Mouse (Mus musculus): ENCODE data around the gene Iqsec3. TPM values are rescaled to one million over a fixed set of nuclear protein-coding genes. Genes with fewer than 3 reads are reported as not detected.
A peak's percentile ranks its signal among the peaks of the same experiment; 100 is the strongest.

Gene Iqsec3
- not detected in 2 replicates for polyA plus RNA-seq (2014; fragmentation: Nextera tagmentation; extraction: Ambion mirVana)

GRCm38 (mm10) chr6:121473093-121473821 lies at the start of gene Iqsec3:
Iqsec3 (minus strand) TSS chr6:121473678.
- no peaks in the 10 kb centered on the region for H3K4me1 ChIP-seq (ENCODE audit: insufficient read depth)
- H3K9ac ChIP-seq: no peak within 1 kb of the TSS
- peak; percentile 97 for DNase-seq
- WGBS: under 1% methylated on average over 65 of the region's 65 CpGs
- ATAC-seq (ENCODE audit: insufficient read depth): peak; percentile 99
- H3K4me2 ChIP-seq: peak within 1 kb of the TSS; percentile 56
- no peaks in the 10 kb centered on the region for H3K9me3 ChIP-seq (ENCODE audit: low read depth, low read length)
- H3K27me3 ChIP-seq (ENCODE audit: insufficient read depth, low read length): peaks cover 26% of the 10 kb centered on the region
- H3K4me3 ChIP-seq (ENCODE audit: low read depth, low read length): peak within 1 kb of the TSS; percentile 26; the same call in 1 of the 2 replicates
- no peak within 1 kb of the TSS for H3K27ac ChIP-seq (ENCODE audit: low read depth)
- TF ChIP-seq CTCF (IDR thresholded peaks at IDR 0.05; ENCODE audit: low read depth): 0 out of 2 replicates have a peak, but pooled peaks have one; percentile 13
- no peaks in the 10 kb centered on the region for H3K36me3 ChIP-seq (ENCODE audit: insufficient read depth)

GRCm38 (mm10) chr6:121522106-121522705 lies 48.7 kb upstream of the Iqsec3 start:
- DNase-seq: no peak
- WGBS: 61% methylated on average over 5 of the region's 5 CpGs
- no peaks in the 10 kb centered on the region for H3K27me3 ChIP-seq (ENCODE audit: insufficient read depth, low read length)

GRCm38 (mm10) chr6:121521030-121521429 lies 47.6 kb upstream of the Iqsec3 start:
- TF ChIP-seq CTCF (IDR thresholded peaks at IDR 0.05; ENCODE audit: low read depth): 0 out of 2 replicates have a peak, but pooled peaks have one; percentile 3
- H3K36me3 ChIP-seq (ENCODE audit: insufficient read depth): no peaks in the 10 kb centered on the region
- 67% methylated on average over 3 of the region's 3 CpGs for WGBS
- no peak overlapping the region for H3K4me2 ChIP-seq
- no peaks in the 10 kb centered on the region for H3K4me1 ChIP-seq (ENCODE audit: insufficient read depth)
- H3K9me3 ChIP-seq (ENCODE audit: low read depth, low read length): no peaks in the 10 kb centered on the region
- H3K27ac ChIP-seq (ENCODE audit: low read depth): no peak overlapping the region
- ATAC-seq (ENCODE audit: insufficient read depth): no peak
- H3K9ac ChIP-seq: no peak overlapping the region
- DNase-seq: no peak
- H3K4me3 ChIP-seq (ENCODE audit: low read depth, low read length): no peak overlapping the region
- H3K27me3 ChIP-seq (ENCODE audit: insufficient read depth, low read length): no peaks in the 10 kb centered on the region

More at GRCm38 (mm10) chr6:121522106-121522705, 48.7 kb upstream of the Iqsec3 start:
- TF ChIP-seq CTCF (IDR thresholded peaks at IDR 0.05; ENCODE audit: low read depth): no peak
- H3K4me3 ChIP-seq (ENCODE audit: low read depth, low read length): no peak overlapping the region
- H3K9ac ChIP-seq: no peak overlapping the region
- no peak overlapping the region for H3K27ac ChIP-seq (ENCODE audit: low read depth)
- no peak for ATAC-seq (ENCODE audit: insufficient read depth)
- no peak overlapping the region for H3K4me2 ChIP-seq
- no peaks in the 10 kb centered on the region for H3K9me3 ChIP-seq (ENCODE audit: low read depth, low read length)
- H3K4me1 ChIP-seq (ENCODE audit: insufficient read depth): no peaks in the 10 kb centered on the region
- no peaks in the 10 kb centered on the region for H3K36me3 ChIP-seq (ENCODE audit: insufficient read depth)

GRCm38 (mm10) chr6:121519896-121520295 lies 46.4 kb upstream of the Iqsec3 start:
- WGBS: 63% methylated on average over 2 of the region's 2 CpGs

GRCm38 (mm10) chr6:121519266-121519810 lies 45.9 kb upstream of the Iqsec3 start:
- Histone ChIP-seq H3K27ac (ENCODE audit: low read depth) (no peak overlapping the region), H3K9me3 (ENCODE audit: low read depth, low read length) (no peaks in the 10 kb centered on the region), H3K9ac (no peak overlapping the region), H3K4me3 (ENCODE audit: low read depth, low read length) (no peak overlapping the region), H3K36me3 (ENCODE audit: insufficient read depth) (no peaks in the 10 kb centered on the region), H3K4me2 (no peak overlapping the region), H3K27me3 (ENCODE audit: insufficient read depth, low read length) (no peaks in the 10 kb centered on the region), H3K4me1 (ENCODE audit: insufficient read depth) (no peaks in the 10 kb centered on the region)
- ATAC-seq (ENCODE audit: insufficient read depth) (no peak), DNase-seq (no peak)
- WGBS: 72% methylated on average over 5 of the region's 5 CpGs
- no peak for TF ChIP-seq CTCF (IDR thresholded peaks at IDR 0.05; ENCODE audit: low read depth)

More at GRCm38 (mm10) chr6:121519896-121520295, 46.4 kb upstream of the Iqsec3 start:
- Histone ChIP-seq H3K9me3 (ENCODE audit: low read depth, low read length) (no peaks in the 10 kb centered on the region), H3K4me3 (ENCODE audit: low read depth, low read length) (no peak overlapping the region), H3K27me3 (ENCODE audit: insufficient read depth, low read length) (no peaks in the 10 kb centered on the region), H3K36me3 (ENCODE audit: insufficient read depth) (no peaks in the 10 kb centered on the region), H3K4me2 (no peak overlapping the region), H3K27ac (ENCODE audit: low read depth) (no peak overlapping the region), H3K4me1 (ENCODE audit: insufficient read depth) (no peaks in the 10 kb centered on the region), H3K9ac (no peak overlapping the region)
- TF ChIP-seq CTCF (IDR thresholded peaks at IDR 0.05; ENCODE audit: low read depth): no peak
- no peak for ATAC-seq (ENCODE audit: insufficient read depth)
- no peak for DNase-seq

- Histone ChIP-seq H3K4me1 (ENCODE audit: insufficient read depth) (no peaks in the 10 kb centered on the region), H3K27me3 (ENCODE audit: insufficient read depth, low read length) (no peaks in the 10 kb centered on the region), H3K36me3 (ENCODE audit: insufficient read depth) (no peaks in the 10 kb centered on the region), H3K9ac (no peak overlapping the region), H3K27ac (ENCODE audit: low read depth) (no peak overlapping the region), H3K4me3 (ENCODE audit: low read depth, low read length) (no peak overlapping the region), H3K9me3 (ENCODE audit: low read depth, low read length) (no peaks in the 10 kb centered on the region), H3K4me2 (no peak overlapping the region)
- ATAC-seq (ENCODE audit: insufficient read depth) (no peak), DNase-seq (no peak)
- no peak for TF ChIP-seq CTCF (IDR thresholded peaks at IDR 0.05; ENCODE audit: low read depth)
- 68% methylated on average over 6 of the region's 6 CpGs for WGBS
Measured at GRCm38 (mm10) chr6:121517726-121518125, 44.2 kb upstream of the Iqsec3 start.

- ATAC-seq (ENCODE audit: insufficient read depth): no peak
Measured at GRCm38 (mm10) chr6:121510381-121510780, 36.9 kb upstream of the Iqsec3 start.

More at GRCm38 (mm10) chr6:121510381-121510780, 36.9 kb upstream of the Iqsec3 start:
- Histone ChIP-seq H3K9ac (no peak overlapping the region), H3K36me3 (ENCODE audit: insufficient read depth) (no peaks in the 10 kb centered on the region), H3K27ac (ENCODE audit: low read depth) (no peak overlapping the region), H3K4me1 (ENCODE audit: insufficient read depth) (no peaks in the 10 kb centered on the region), H3K27me3 (ENCODE audit: insufficient read depth, low read length) (no peaks in the 10 kb centered on the region), H3K9me3 (ENCODE audit: low read depth, low read length) (no peaks in the 10 kb centered on the region), H3K4me3 (ENCODE audit: low read depth, low read length) (no peak overlapping the region), H3K4me2 (no peak overlapping the region)
- WGBS: 84% methylated on average over 3 of the region's 3 CpGs
- no peak for TF ChIP-seq CTCF (IDR thresholded peaks at IDR 0.05; ENCODE audit: low read depth)
- no peak for DNase-seq
